11 mouse cellular contexts compared by ENCODE assay signal in genomic region chr4:123105451-123105790, GRCm38 (mm10). TPM values are rescaled to one million over a fixed set of nuclear protein-coding genes. Genes with fewer than 3 reads are reported as not detected.
A peak's percentile ranks its signal among the peaks of the same experiment; 100 is the strongest.
DNase-seq lines count a peak whose midpoint lies in the region; ATAC-seq and TF ChIP-seq lines count a peak whose summit lies in the region.
"Had no signal": no experiment of that assay in that cellular context is flagged by ENCODE, and none has a peak within 500 bp of the region (broad histone marks: within the 10 kb centered on the region; RNA-seq: fewer than 3 reads in every experiment).

No protein-coding gene starts in this region.

- H3K9me3 ChIP-seq in E14TG2a.4 (ENCODE audit: low read length) = no peaks in the 10 kb centered on the region
- no peaks in the 10 kb centered on the region for H3K9me3 ChIP-seq in hindbrain, embryonic 10.5 days
- no peaks in the 10 kb centered on the region for H3K9me3 ChIP-seq in liver, embryonic 15.5 days (replicated peaks)

- H3K36me3 ChIP-seq in E14TG2a.4 (ENCODE audit: insufficient read depth, low read length) = no peaks in the 10 kb centered on the region
- no peaks in the 10 kb centered on the region for H3K36me3 ChIP-seq in hindbrain, embryonic 10.5 days
- H3K36me3 ChIP-seq in liver, embryonic 15.5 days (replicated peaks) = no peaks in the 10 kb centered on the region

- DNase-seq in heart, adult 11 months = peak; percentile 72
- DNase-seq in heart, postnatal 10 days = no peak
- DNase-seq in hindbrain, embryonic 10.5 days (ENCODE audit: low spot score) = no peak
- no peak for DNase-seq in embryo, embryonic 11 days
- no peak for DNase-seq in retina, postnatal 1 day
- no peak for DNase-seq in c-Kit-positive CD71-positive TER-119-positive erythroid progenitor cells, embryonic 14.5 days (ENCODE audit: low spot score)
- DNase-seq: adrenal gland, adult 2 months; kidney, adult 8-10 months had no signal

- intact Hi-C loops in heart, postnatal 10 days (cut with DNase I) = no loop called here

- H3K4me3 ChIP-seq in E14TG2a.4 (replicated peaks; ENCODE audit: low read length) = peak overlapping the region; percentile 84
- peak overlapping the region; percentile 48 for H3K4me3 ChIP-seq in hindbrain, embryonic 10.5 days
- H3K4me3 ChIP-seq in liver, embryonic 15.5 days (replicated peaks) = 0 out of 2 replicates have a peak overlapping the region, but pooled peaks have one; percentile 12

- peaks cover 8% of the 10 kb centered on the region for H3K4me1 ChIP-seq in E14TG2a.4 (replicated peaks; ENCODE audit: low read depth, low read length)
- peaks cover 11% of the 10 kb centered on the region for H3K4me1 ChIP-seq in hindbrain, embryonic 10.5 days (replicated peaks)
- peaks cover 6% of the 10 kb centered on the region; the same call in 1 of the 2 replicates for H3K4me1 ChIP-seq in liver, embryonic 15.5 days (replicated peaks)

- WGBS in hindbrain, embryonic 10.5 days = 25% methylated on average over 24 of the region's 24 CpGs
- 27% methylated on average over 24 of the region's 24 CpGs for WGBS in liver, embryonic 15.5 days (ENCODE audit: insufficient replicate concordance)

- ATAC-seq in liver, embryonic 15.5 days (ENCODE audit: insufficient read depth) = no peak

- H3K9ac ChIP-seq in liver, embryonic 15.5 days = no peak overlapping the region

- no peak overlapping the region for H3K27ac ChIP-seq in hindbrain, embryonic 10.5 days
- H3K27ac ChIP-seq in liver, embryonic 15.5 days (replicated peaks) = no peak overlapping the region

- peaks cover 70% of the 10 kb centered on the region for H3K27me3 ChIP-seq in E14TG2a.4 (ENCODE audit: insufficient read depth, low read length)
- peaks cover 52% of the 10 kb centered on the region for H3K27me3 ChIP-seq in hindbrain, embryonic 10.5 days (ENCODE audit: insufficient read depth, poor library complexity, severe bottlenecking)
- peaks cover 51% of the 10 kb centered on the region for H3K27me3 ChIP-seq in liver, embryonic 15.5 days

- peak overlapping the region; percentile 52 for H3K4me2 ChIP-seq in liver, embryonic 15.5 days

- no peak for TF ChIP-seq CTCF in E14TG2a.4 (conservative IDR thresholded peaks at IDR 0.05; ENCODE audit: low read length)

RNA-seq across cellular contexts. Expression of gene Bmp8b, which starts 0.5 kb away (rescaled TPM):
- not detected for total RNA-seq in heart, postnatal 10 days (2021)
- polyA plus RNA-seq in hindbrain, embryonic 10.5 days (2016; fragmentation: Nextera tagmentation; extraction: Ambion mirVana) = 0.25 and 0.60 TPM in 2 replicates
- 0.15 and 0.25 TPM in 2 replicates for polyA plus RNA-seq in liver, embryonic 15.5 days (2015; fragmentation: Nextera tagmentation; extraction: Ambion mirVana)
- total RNA-seq: adrenal gland, adult 2 months; megakaryocyte progenitor cell, adult 5-6 weeks had no signal

RNA-seq across cellular contexts. Expression of gene Oxct2b, which starts 10.6 kb away (rescaled TPM):
- not detected for total RNA-seq in heart, postnatal 10 days (2021)
- not detected in 2 replicates for polyA plus RNA-seq in hindbrain, embryonic 10.5 days (2016; fragmentation: Nextera tagmentation; extraction: Ambion mirVana)
- not detected in 2 replicates for polyA plus RNA-seq in liver, embryonic 15.5 days (2015; fragmentation: Nextera tagmentation; extraction: Ambion mirVana)
- total RNA-seq: adrenal gland, adult 2 months; megakaryocyte progenitor cell, adult 5-6 weeks had no signal
- polyA plus RNA-seq: adrenal gland, adult 2 months had no signal

RNA-seq across cellular contexts. Expression of gene Ppie, which starts 34.3 kb away (rescaled TPM):
- 10 to 100 TPM; 28.4 to 29.2 TPM for total RNA-seq in heart, postnatal 10 days (2021)
- 114 and 127 TPM in 2 replicates for polyA plus RNA-seq in hindbrain, embryonic 10.5 days (2016; fragmentation: Nextera tagmentation; extraction: Ambion mirVana)
- 36.8 TPM in 2 replicates for polyA plus RNA-seq in liver, embryonic 15.5 days (2015; fragmentation: Nextera tagmentation; extraction: Ambion mirVana)

Comparison
In these comparisons a context has a peak if more than half of its experiments do, and no peak if none do; other contexts are left out.
1. H3K4me3 ChIP-seq: peak in every context shown above with its lines; median percentile 84 in E14TG2a.4; 48 in hindbrain, embryonic 10.5 days; 12 in liver, embryonic 15.5 days.